Mouse (Mus musculus) right cerebral cortex, postnatal 10 days (tissue): ENCODE measurements around the gene Olfr288.

ENCODE experiments used
- DNase-seq, 2 experiments: peaks; one replicate each; pipeline ENCODE4 v3.0.0; 2021; ENCODE audit warnings: low spot score in 2 of 2

Olfr288 gene

GRCm38 (mm10) chr15:98166963-98167644, 28.2 kb downstream of the Olfr288 start, which contains the start of gene Ccdc184:
Gene Ccdc184 (plus strand): TSS chr15:98167158.
- DNase-seq = peak; percentile 50 to 63

- no peak for DNase-seq
These were observed 29.8 kb downstream of the Olfr288 start, which contains the start of gene Asb8 for GRCm38 (mm10) chr15:98165525-98165924. Gene Asb8 (minus strand): TSS chr15:98165625.

GRCm38 (mm10) chr15:98162561-98162960, 32.8 kb downstream of the Olfr288 start:
- no peak for DNase-seq

GRCm38 (mm10) chr15:98161026-98161805, 34.1 kb downstream of the Olfr288 start:
- DNase-seq = no peak

- DNase-seq = no peak
These were observed 38.1 kb downstream of the Olfr288 start for GRCm38 (mm10) chr15:98157253-98157652.

GRCm38 (mm10) chr15:98155944-98156343, 39.4 kb downstream of the Olfr288 start:
- DNase-seq = no peak

- DNase-seq = no peak
These were observed 40.1 kb downstream of the Olfr288 start for GRCm38 (mm10) chr15:98155272-98155671.

- no peak for DNase-seq
These were observed 40.7 kb downstream of the Olfr288 start for GRCm38 (mm10) chr15:98154631-98155030.

- no peak for DNase-seq
These were observed 41.2 kb downstream of the Olfr288 start for GRCm38 (mm10) chr15:98154146-98154545.

GRCm38 (mm10) chr15:98153625-98154024, 41.7 kb downstream of the Olfr288 start:
- DNase-seq = no peak

GRCm38 (mm10) chr15:98152916-98153315, 42.4 kb downstream of the Olfr288 start:
- no peak for DNase-seq

- DNase-seq = no peak
These were observed 46.2 kb downstream of the Olfr288 start for GRCm38 (mm10) chr15:98149166-98149602.

GRCm38 (mm10) chr15:98148356-98148755, 47.0 kb downstream of the Olfr288 start:
- no peak for DNase-seq

- peak; percentile 97 for DNase-seq
These were observed 49.7 kb downstream of the Olfr288 start for GRCm38 (mm10) chr15:98145559-98146181.

GRCm38 (mm10) chr15:98144861-98145507, 50.4 kb downstream of the Olfr288 start:
- no peak for DNase-seq

- DNase-seq = no peak
These were observed 52.8 kb downstream of the Olfr288 start for GRCm38 (mm10) chr15:98142515-98142914.

- DNase-seq = no peak
These were observed 54.5 kb downstream of the Olfr288 start for GRCm38 (mm10) chr15:98140809-98141208.

GRCm38 (mm10) chr15:98139763-98140162, 55.6 kb downstream of the Olfr288 start:
- no peak for DNase-seq

GRCm38 (mm10) chr15:98136871-98137270, 58.5 kb downstream of the Olfr288 start:
- no peak for DNase-seq
